Mouse (Mus musculus) ovary, postnatal 14 days (tissue): ENCODE results near the gene Frs2.
"Not testable (repeated sequence)": the region's sequence is repeated elsewhere in the genome, so short reads cannot be mapped to it uniquely, and the experiment has no call there.

Experiments used
- DNase-seq: peaks from one replicate; pipeline ENCODE4 v3.0.0; 2022; ENCODE audit warnings: low spot score

The Frs2 gene

GRCm38 (mm10) chr10:117042295-117042694 is 106.0 kb downstream of the Frs2 start:
- no peak for DNase-seq

GRCm38 (mm10) chr10:117040355-117040754 is 108.0 kb downstream of the Frs2 start:
- DNase-seq = no peak

- DNase-seq = peak; percentile 68
These were observed 114.5 kb downstream of the Frs2 start for GRCm38 (mm10) chr10:117033785-117034184.

- DNase-seq = no peak
These were observed 117.2 kb downstream of the Frs2 start for GRCm38 (mm10) chr10:117031160-117031559.

- DNase-seq = no peak
These were observed 122.2 kb downstream of the Frs2 start for GRCm38 (mm10) chr10:117026176-117026575.

GRCm38 (mm10) chr10:117025776-117026175 is 122.6 kb downstream of the Frs2 start:
- DNase-seq = not testable (repeated sequence)

GRCm38 (mm10) chr10:117023693-117024092 is 124.6 kb downstream of the Frs2 start:
- no peak for DNase-seq

GRCm38 (mm10) chr10:117021020-117021754 is 127.1 kb downstream of the Frs2 start:
- no peak for DNase-seq
